Mouse (Mus musculus) ES-Bruce4 (cell line): ENCODE measurements at regions not wholly inside any gene's neighbourhood (a gene's known extent, or its start where the extent isn't known, plus 50 kb on each side); places are given as distances from the start of the nearest gene placed in this dataset.

Experiments
- CTCF ChIP-seq: IDR thresholded peaks from one replicate; pipeline ENCODE4 v1.8.1; 2011; ENCODE audit warnings: low read depth, low read length
- POLR2A ChIP-seq: IDR thresholded peaks from one replicate; pipeline ENCODE4 v1.8.1; 2011; ENCODE audit warnings: low read length; ENCODE audit not compliant: insufficient read depth

DNA sequence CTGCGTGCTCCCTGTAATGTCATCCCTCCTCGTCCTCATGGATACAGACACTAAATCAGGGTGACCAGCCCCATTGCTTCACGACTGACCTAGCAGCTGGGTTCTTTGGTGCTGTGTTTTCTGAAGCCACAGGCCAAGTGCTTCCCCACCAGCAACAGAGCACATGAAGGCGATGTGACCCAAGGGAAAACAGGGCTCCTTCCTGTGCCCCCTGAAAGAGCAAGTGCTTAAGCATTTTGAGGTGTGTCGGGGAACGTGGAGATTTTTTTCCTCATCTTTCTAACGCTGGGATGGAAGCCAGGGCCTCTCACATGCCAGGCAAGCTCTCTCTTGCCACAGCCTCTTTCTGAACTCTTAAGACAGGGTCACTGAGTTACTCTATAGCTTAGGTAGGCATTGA, 87.3 kb upstream of the Zfp618 start:
- TF ChIP-seq CTCF, result no peak
- no peak for TF ChIP-seq POLR2A
